Mouse (Mus musculus) ovary, postnatal 14 days (tissue): ENCODE data around the gene Vnn1.

ENCODE experiments used
- DNase-seq: peaks from one replicate; pipeline ENCODE4 v3.0.0; 2022; ENCODE audit warnings: low spot score

The Vnn1 gene

GRCm38 (mm10) chr10:23894601-23895349 is at the start of gene Vnn1:
Vnn1 (plus strand) TSS chr10:23894688.
- DNase-seq = peak; percentile 15

- no peak for DNase-seq
Measured at GRCm38 (mm10) chr10:23851228-23851912, 43.1 kb upstream of the Vnn1 start, which contains the start of gene Vnn3. Vnn3 (plus strand) TSS chr10:23851462.

- DNase-seq = no peak
Measured at GRCm38 (mm10) chr10:23852096-23852495, 42.4 kb upstream of the Vnn1 start.

- DNase-seq = no peak
Measured at GRCm38 (mm10) chr10:23864362-23865312, 29.9 kb upstream of the Vnn1 start.

- no peak for DNase-seq
Measured at GRCm38 (mm10) chr10:23880695-23881094, 13.8 kb upstream of the Vnn1 start.

- no peak for DNase-seq
Measured at GRCm38 (mm10) chr10:23884910-23885309, 9.6 kb upstream of the Vnn1 start.

GRCm38 (mm10) chr10:23886060-23886459 is 8.4 kb upstream of the Vnn1 start:
- DNase-seq = no peak

- no peak for DNase-seq
Measured at GRCm38 (mm10) chr10:23892987-23893386, 1.5 kb upstream of the Vnn1 start.

GRCm38 (mm10) chr10:23895376-23895775 is 888 bp downstream of the Vnn1 start:
- DNase-seq = no peak

GRCm38 (mm10) chr10:23901119-23901518 is 6.6 kb downstream of the Vnn1 start:
- no peak for DNase-seq

GRCm38 (mm10) chr10:23905661-23906060 is 11.2 kb downstream of the Vnn1 start:
- DNase-seq = no peak

- DNase-seq = no peak
Measured at GRCm38 (mm10) chr10:23920056-23920455, 25.6 kb downstream of the Vnn1 start, which contains the start of gene Taar1. Taar1 (plus strand) TSS chr10:23920356.

- no peak for DNase-seq
Measured at GRCm38 (mm10) chr10:23922468-23922867, 28.0 kb downstream of the Vnn1 start.

- DNase-seq = no peak
Measured at GRCm38 (mm10) chr10:23923941-23924340, 29.5 kb downstream of the Vnn1 start.

GRCm38 (mm10) chr10:23937613-23938012 is 43.1 kb downstream of the Vnn1 start:
- DNase-seq = no peak

GRCm38 (mm10) chr10:23938312-23938711 is 43.8 kb downstream of the Vnn1 start, which contains the start of gene Taar2:
Taar2 (plus strand) TSS chr10:23938572.
- no peak for DNase-seq

GRCm38 (mm10) chr10:23942465-23942864 is 48.0 kb downstream of the Vnn1 start:
- no peak for DNase-seq

GRCm38 (mm10) chr10:23948026-23948425 is 53.5 kb downstream of the Vnn1 start:
- no peak for DNase-seq

GRCm38 (mm10) chr10:23949508-23950005 is 55.1 kb downstream of the Vnn1 start, which contains the start of gene Taar3:
Taar3 (plus strand) TSS chr10:23949558.
- DNase-seq = no peak

GRCm38 (mm10) chr10:23951714-23952113 is 57.2 kb downstream of the Vnn1 start:
- DNase-seq = no peak
